Comparison of ENCODE assay signal across 23 mouse cellular contexts in genomic region chr16:56670941-56671340, GRCm38 (mm10). TPM values are rescaled to one million over a fixed set of nuclear protein-coding genes. Genes with fewer than 3 reads are reported as not detected.
DNase-seq lines count a peak whose midpoint lies in the region; ATAC-seq lines count a peak whose summit lies in the region.
"Had no signal": no experiment of that assay in that cellular context is flagged by ENCODE, and none has a peak within 500 bp of the region (broad histone marks: within the 10 kb centered on the region; RNA-seq: fewer than 3 reads in every experiment).

No protein-coding gene starts in this region.

- H3K4me3 ChIP-seq in heart, embryonic 12.5 days, result no peak overlapping the region
- H3K4me3 ChIP-seq: embryonic facial prominence, embryonic 15.5 days; heart, embryonic 15.5 days; liver, embryonic 12.5 days; lung, embryonic 15.5 days; midbrain, embryonic 12.5 days had no signal

- DNase-seq in adrenal gland, postnatal 10 days, result peak; percentile 20
- DNase-seq in adrenal gland, postnatal 25 days, result no peak
- peak; percentile 19 for DNase-seq in heart, adult 8-10 months (ENCODE audit: low spot score)
- peak; percentile 23 to 30 for DNase-seq in urinary bladder, postnatal 36 days (ENCODE audit: low spot score in 2 of 2)
- DNase-seq in urinary bladder, postnatal 4 days (ENCODE audit: low spot score in 2 of 2), result no peak
- peak; percentile 73 for DNase-seq in skeletal muscle tissue, adult 2 months (ENCODE audit: low read depth, low spot score)
- DNase-seq in right cerebral cortex, postnatal 14 days, result no peak
- DNase-seq: cerebellum, adult 11 months; cerebellum, adult 9-11 months; heart, postnatal 4 days; kidney, adult 18-20 months; thymus, adult 2 months had no signal

- H3K27me3 ChIP-seq in heart, embryonic 12.5 days (replicated peaks), result no peaks in the 10 kb centered on the region
- H3K27me3 ChIP-seq: embryonic facial prominence, embryonic 15.5 days; heart, embryonic 15.5 days; liver, embryonic 12.5 days; lung, embryonic 15.5 days; midbrain, embryonic 12.5 days had no signal

- H3K4me2 ChIP-seq in heart, embryonic 12.5 days, result no peak overlapping the region
- H3K4me2 ChIP-seq: embryonic facial prominence, embryonic 15.5 days; heart, embryonic 15.5 days; hindbrain, embryonic 14.5 days; liver, embryonic 12.5 days; lung, embryonic 15.5 days; midbrain, embryonic 12.5 days had no signal

- no peak overlapping the region for H3K9ac ChIP-seq in heart, embryonic 12.5 days
- H3K9ac ChIP-seq: embryonic facial prominence, embryonic 15.5 days; heart, embryonic 15.5 days; hindbrain, embryonic 14.5 days; liver, embryonic 12.5 days; lung, embryonic 15.5 days; midbrain, embryonic 12.5 days had no signal

- WGBS in heart, embryonic 12.5 days, result 80% methylated on average over 8 of the region's 8 CpGs

- H3K27ac ChIP-seq in heart, embryonic 12.5 days (ENCODE audit: poor library complexity, severe bottlenecking), result no peak overlapping the region
- H3K27ac ChIP-seq: embryonic facial prominence, embryonic 15.5 days; heart, embryonic 15.5 days; hindbrain, embryonic 14.5 days; kidney, postnatal 0 days; liver, embryonic 12.5 days; lung, embryonic 15.5 days; midbrain, embryonic 12.5 days; stomach, postnatal 0 days had no signal

- no peak for ATAC-seq in heart, embryonic 12.5 days (ENCODE audit: insufficient number of reproducible peaks, low FRiP score)
- ATAC-seq: forebrain, embryonic 14.5 days; inflammation-experienced regulatory T-cells, adult 6 months; liver, embryonic 12.5 days had no signal

- H3K9me3 ChIP-seq in heart, embryonic 12.5 days (replicated peaks), result no peaks in the 10 kb centered on the region
- H3K9me3 ChIP-seq: embryonic facial prominence, embryonic 15.5 days; heart, embryonic 15.5 days; liver, embryonic 12.5 days; lung, embryonic 15.5 days; midbrain, embryonic 12.5 days had no signal

- H3K4me1 ChIP-seq in heart, embryonic 12.5 days (replicated peaks), result no peaks in the 10 kb centered on the region
- H3K4me1 ChIP-seq: embryonic facial prominence, embryonic 15.5 days; heart, embryonic 15.5 days; liver, embryonic 12.5 days; lung, embryonic 15.5 days; midbrain, embryonic 12.5 days had no signal

- no peaks in the 10 kb centered on the region for H3K36me3 ChIP-seq in heart, embryonic 12.5 days
- H3K36me3 ChIP-seq: embryonic facial prominence, embryonic 15.5 days; heart, embryonic 15.5 days; liver, embryonic 12.5 days; lung, embryonic 15.5 days; midbrain, embryonic 12.5 days had no signal

RNA-seq across cellular contexts. Expression of gene Tfg, which starts 46.3 kb away (rescaled TPM):
- total RNA-seq in adrenal gland, postnatal 10 days (2021), result 10 to 100 TPM; 64.8 to 66.5 TPM
- total RNA-seq in adrenal gland, postnatal 25 days (2021), result 66.0 and 79.1 TPM in 2 replicates
- total RNA-seq in heart, adult 8-10 months (2022), result 10 to 100 TPM; 47.3 to 51.7 (median 50.1) TPM
- polyA plus RNA-seq in heart, embryonic 12.5 days (2016; fragmentation: Nextera tagmentation; extraction: Ambion mirVana), result 135 and 138 TPM in 2 replicates

Comparison
In these comparisons a context has a peak if more than half of its experiments do, and no peak if none do; other contexts are left out.
1. DNase-seq: peak in adrenal gland, postnatal 10 days (single experiment), heart, adult 8-10 months (single experiment), urinary bladder, postnatal 36 days (2 of 2) and skeletal muscle tissue, adult 2 months (single experiment); none in adrenal gland, postnatal 25 days (single experiment), urinary bladder, postnatal 4 days (0 of 2) and right cerebral cortex, postnatal 14 days (single experiment).